Mouse (Mus musculus): ENCODE measurements around the gene Tgfb1i1. TPM values are rescaled to one million over a fixed set of nuclear protein-coding genes. Genes with fewer than 3 reads are reported as not detected.
A peak's percentile ranks its signal among the peaks of the same experiment; 100 is the strongest.

Tgfb1i1 gene
- polyA plus RNA-seq, 1 experiment from 2014 or later = 160 TPM

- Histone ChIP-seq H3K36me3 (ENCODE audit: insufficient read depth, low read length) (peaks cover 3% of the 10 kb centered on the region; the same call in 1 of the 2 replicates), H3K27me3 (replicated peaks; ENCODE audit: insufficient read depth, low read length) (no peaks in the 10 kb centered on the region), H3K27ac (ENCODE audit: low read length) (peak overlapping the region; percentile 99; the same call in 1 of the 2 replicates), H3K4me2 (replicated peaks; ENCODE audit: low read depth, low read length) (no peak overlapping the region), H3K9me3 (ENCODE audit: low read length) (no peaks in the 10 kb centered on the region), H3K9ac (replicated peaks; ENCODE audit: low read depth) (peak overlapping the region; percentile 76; the same call in 1 of the 2 replicates), H3K4me1 (ENCODE audit: insufficient read depth, low read depth, low read length) (peaks cover 3% of the 10 kb centered on the region; the same call in 1 of the 2 replicates), H3K4me3 (ENCODE audit: low read depth, low read length) (no peak overlapping the region)
- WGBS = 92% methylated on average over 13 of the region's 13 CpGs
- ATAC-seq (no peak), DNase-seq (ENCODE audit: low spot score) (no peak)
- TF ChIP-seq EP300 (IDR thresholded peaks at IDR 0.05) = no peak
- no peak for TF ChIP-seq CTCF (IDR thresholded peaks at IDR 0.05)
These were observed 10.2 kb upstream of the Tgfb1i1 start for GRCm38 (mm10) chr7:128236426-128236825.

- H3K9me3 ChIP-seq (ENCODE audit: low read length) = no peaks in the 10 kb centered on the region
- H3K4me2 ChIP-seq (replicated peaks; ENCODE audit: low read depth, low read length) = peak within 1 kb of the TSS; percentile 74
- peak within 1 kb of the TSS; percentile 76 for H3K9ac ChIP-seq (replicated peaks; ENCODE audit: low read depth)
- no peaks in the 10 kb centered on the region for H3K27me3 ChIP-seq (replicated peaks; ENCODE audit: insufficient read depth, low read length)
- TF ChIP-seq CTCF (IDR thresholded peaks at IDR 0.05) = peak; percentile 85
- peak; percentile 34; the same call in 1 of the 2 replicates for TF ChIP-seq EP300 (IDR thresholded peaks at IDR 0.05)
- ATAC-seq (peak; percentile 36), DNase-seq (ENCODE audit: low spot score) (peak; percentile 90)
- WGBS = 23% methylated on average over 37 of the region's 37 CpGs
- peaks cover 4% of the 10 kb centered on the region; the same call in 1 of the 2 replicates for H3K36me3 ChIP-seq (ENCODE audit: insufficient read depth, low read length)
- peak within 1 kb of the TSS; percentile 99 for H3K27ac ChIP-seq (ENCODE audit: low read length)
- H3K4me1 ChIP-seq (ENCODE audit: insufficient read depth, low read depth, low read length) = peaks cover 3% of the 10 kb centered on the region; the same call in 1 of the 2 replicates
- peak within 1 kb of the TSS; percentile 82 for H3K4me3 ChIP-seq (ENCODE audit: low read depth, low read length)
These were observed 9.6 kb upstream of the Tgfb1i1 start, which contains the start of gene Armc5 for GRCm38 (mm10) chr7:128236856-128237592. Gene Armc5 (plus strand): TSS chr7:128237342.

DNA sequence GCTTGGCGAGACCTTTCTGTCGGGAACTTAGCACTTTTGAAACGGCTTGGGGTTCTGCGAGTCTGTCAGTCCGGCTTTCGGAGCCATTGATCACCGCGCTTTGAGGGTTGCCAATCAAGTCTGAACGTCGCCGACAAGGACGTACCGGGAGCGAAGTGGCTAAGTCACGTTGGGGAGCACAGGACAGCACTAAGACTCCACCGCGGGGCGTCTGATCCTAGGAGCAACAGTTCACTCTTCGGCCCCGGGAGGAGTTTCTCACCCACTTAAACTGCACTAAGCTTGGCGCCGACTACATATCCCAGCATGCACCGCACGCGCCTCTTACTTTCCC lies 9.1 kb upstream of the Tgfb1i1 start:
- H3K4me3 ChIP-seq (ENCODE audit: low read depth, low read length) = peak overlapping the region; percentile 82
- peak overlapping the region; percentile 76 for H3K9ac ChIP-seq (replicated peaks; ENCODE audit: low read depth)
- no peak for DNase-seq (ENCODE audit: low spot score)
- H3K4me1 ChIP-seq (ENCODE audit: insufficient read depth, low read depth, low read length) = peaks cover 3% of the 10 kb centered on the region; the same call in 1 of the 2 replicates
- H3K27me3 ChIP-seq (replicated peaks; ENCODE audit: insufficient read depth, low read length) = no peaks in the 10 kb centered on the region
- peak overlapping the region; percentile 74 for H3K4me2 ChIP-seq (replicated peaks; ENCODE audit: low read depth, low read length)
- no peaks in the 10 kb centered on the region for H3K9me3 ChIP-seq (ENCODE audit: low read length)
- TF ChIP-seq CTCF (IDR thresholded peaks at IDR 0.05) (no peak), EP300 (IDR thresholded peaks at IDR 0.05) (peak; percentile 22)
- no peak for ATAC-seq
- under 1% methylated on average over 25 of the region's 25 CpGs for WGBS
- H3K36me3 ChIP-seq (ENCODE audit: insufficient read depth, low read length) = peaks cover 4% of the 10 kb centered on the region; the same call in 1 of the 2 replicates
- peak overlapping the region; percentile 99 for H3K27ac ChIP-seq (ENCODE audit: low read length)

DNA sequence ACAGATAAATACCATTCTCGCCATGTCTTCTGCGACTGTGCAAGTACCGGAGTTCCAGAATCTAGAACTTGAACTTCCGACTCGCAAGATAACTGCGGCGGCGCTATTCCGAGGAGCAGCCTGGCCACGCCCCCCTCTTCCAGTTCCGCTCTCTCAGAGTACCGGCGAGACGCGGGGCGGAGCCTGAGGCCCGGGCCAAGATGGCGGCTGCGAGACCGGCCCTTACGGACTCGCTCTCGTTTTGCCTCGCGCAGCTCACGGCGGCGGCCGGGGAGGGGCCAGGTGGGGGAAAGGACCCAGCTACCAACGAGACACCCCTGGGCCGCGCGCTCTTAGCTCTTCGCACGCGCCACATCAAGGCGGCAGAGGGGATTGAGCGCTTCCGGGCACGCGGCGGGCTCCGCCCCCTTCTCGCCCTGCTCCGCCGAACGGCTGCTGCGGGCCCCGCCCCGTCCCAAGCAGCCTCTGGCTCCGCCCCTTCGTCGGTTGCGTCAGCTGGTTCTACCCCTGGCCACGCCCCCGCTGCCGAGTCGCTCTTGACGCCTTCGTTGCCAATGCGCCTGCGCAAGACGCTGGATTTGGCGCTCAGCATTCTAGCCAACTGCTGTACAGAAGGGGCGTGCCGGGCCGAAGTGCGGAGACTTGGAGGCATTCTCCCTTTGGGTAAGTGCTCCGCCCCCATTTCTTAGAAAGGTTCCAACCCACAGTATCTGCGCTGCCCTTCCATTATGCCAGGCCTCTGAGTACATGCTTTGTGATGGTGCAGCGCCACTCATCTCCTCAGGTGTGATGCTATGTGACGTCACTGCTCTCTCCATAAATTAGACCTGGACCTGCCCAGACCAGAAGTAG lies 8.5 kb upstream of the Tgfb1i1 start, which contains the start of gene 9130023H24Rik:
Gene 9130023H24Rik, minus strand, starts transcription at position 105 of the 852 bp plus-strand sequence.
- H3K9ac ChIP-seq (replicated peaks; ENCODE audit: low read depth) = peak within 1 kb of the TSS; percentile 76
- peak within 1 kb of the TSS; percentile 74 for H3K4me2 ChIP-seq (replicated peaks; ENCODE audit: low read depth, low read length)
- H3K4me3 ChIP-seq (ENCODE audit: low read depth, low read length) = peak within 1 kb of the TSS; percentile 82
- peaks cover 4% of the 10 kb centered on the region; the same call in 1 of the 2 replicates for H3K36me3 ChIP-seq (ENCODE audit: insufficient read depth, low read length)
- H3K27me3 ChIP-seq (replicated peaks; ENCODE audit: insufficient read depth, low read length) = no peaks in the 10 kb centered on the region
- peaks cover 3% of the 10 kb centered on the region; the same call in 1 of the 2 replicates for H3K4me1 ChIP-seq (ENCODE audit: insufficient read depth, low read depth, low read length)
- H3K9me3 ChIP-seq (ENCODE audit: low read length) = no peaks in the 10 kb centered on the region
- peak; percentile 88 for ATAC-seq
- peak; percentile 100 for DNase-seq (ENCODE audit: low spot score)
- 1% methylated on average over 66 of the region's 72 CpGs for WGBS
- H3K27ac ChIP-seq (ENCODE audit: low read length) = peak within 1 kb of the TSS; percentile 99
- TF ChIP-seq CTCF (IDR thresholded peaks at IDR 0.05) = peak; percentile 49
- no peak for TF ChIP-seq EP300 (IDR thresholded peaks at IDR 0.05)

- Histone ChIP-seq H3K4me3 (ENCODE audit: low read depth, low read length) (peak overlapping the region; percentile 82), H3K27ac (ENCODE audit: low read length) (peak overlapping the region; percentile 99), H3K9me3 (ENCODE audit: low read length) (no peaks in the 10 kb centered on the region), H3K36me3 (ENCODE audit: insufficient read depth, low read length) (peaks cover 5% of the 10 kb centered on the region; the same call in 1 of the 2 replicates), H3K9ac (replicated peaks; ENCODE audit: low read depth) (no peak overlapping the region), H3K4me2 (replicated peaks; ENCODE audit: low read depth, low read length) (peak overlapping the region; percentile 74), H3K4me1 (ENCODE audit: insufficient read depth, low read depth, low read length) (peaks cover 3% of the 10 kb centered on the region; the same call in 1 of the 2 replicates), H3K27me3 (replicated peaks; ENCODE audit: insufficient read depth, low read length) (no peaks in the 10 kb centered on the region)
- DNase-seq (ENCODE audit: low spot score) (peak; percentile 92), ATAC-seq (peak; percentile 19)
- WGBS = 13% methylated on average over 4 of the region's 4 CpGs
- TF ChIP-seq CTCF (IDR thresholded peaks at IDR 0.05) (peak; percentile 75), EP300 (IDR thresholded peaks at IDR 0.05) (no peak; the same call in 1 of the 2 replicates)
These were observed 7.6 kb upstream of the Tgfb1i1 start for GRCm38 (mm10) chr7:128238991-128239390.

All from lung, postnatal 0 days (tissue).